In genomic region chr9:61677037-61677436, GRCm38 (mm10) we compare ENCODE assay signal across 14 mouse cellular contexts.
A peak's percentile ranks its signal among the peaks of the same experiment; 100 is the strongest.
DNase-seq lines count a peak whose midpoint lies in the region; ATAC-seq lines count a peak whose summit lies in the region.
"Had no signal": no experiment of that assay in that cellular context is flagged by ENCODE, and none has a peak within 500 bp of the region (broad histone marks: within the 10 kb centered on the region; RNA-seq: fewer than 3 reads in every experiment).

No protein-coding gene starts in this region.

- H3K27ac ChIP-seq in midbrain, embryonic 10.5 days (replicated peaks): 0 out of 2 replicates have a peak overlapping the region, but pooled peaks have one; percentile 38
- H3K27ac ChIP-seq in midbrain, embryonic 16.5 days (ENCODE audit: low read length): no peak overlapping the region
- H3K27ac ChIP-seq: heart, adult 2 months had no signal

- ATAC-seq in midbrain, embryonic 16.5 days: no peak

- H3K36me3 ChIP-seq in midbrain, embryonic 10.5 days: no peaks in the 10 kb centered on the region
- no peaks in the 10 kb centered on the region for H3K36me3 ChIP-seq in midbrain, embryonic 16.5 days (ENCODE audit: control insufficient read depth, insufficient read depth, low read length)
- H3K36me3 ChIP-seq: embryonic facial prominence, embryonic 13.5 days had no signal

- no peak overlapping the region for H3K9ac ChIP-seq in midbrain, embryonic 16.5 days (ENCODE audit: low read depth, low read length)
- H3K9ac ChIP-seq: embryonic facial prominence, embryonic 13.5 days had no signal

- H3K27me3 ChIP-seq in midbrain, embryonic 10.5 days (ENCODE audit: low read depth, poor library complexity, severe bottlenecking): peaks cover 11% of the 10 kb centered on the region
- H3K27me3 ChIP-seq in midbrain, embryonic 16.5 days (ENCODE audit: control insufficient read depth, insufficient read depth, low read depth, low read length): no peaks in the 10 kb centered on the region
- H3K27me3 ChIP-seq: CH12.LX; embryonic facial prominence, embryonic 13.5 days had no signal

- WGBS in midbrain, embryonic 10.5 days: 78% methylated on average over 11 of the region's 11 CpGs
- WGBS in midbrain, embryonic 16.5 days: 64% methylated on average over 11 of the region's 11 CpGs

- H3K4me2 ChIP-seq in midbrain, embryonic 16.5 days (ENCODE audit: low read length): no peak overlapping the region
- H3K4me2 ChIP-seq: embryonic facial prominence, embryonic 13.5 days had no signal

- peaks cover 36% of the 10 kb centered on the region for H3K4me1 ChIP-seq in midbrain, embryonic 10.5 days
- H3K4me1 ChIP-seq in midbrain, embryonic 16.5 days (ENCODE audit: control insufficient read depth, insufficient read depth, low read length): no peaks in the 10 kb centered on the region

- DNase-seq in midbrain, embryonic 10.5 days (ENCODE audit: low spot score): no peak
- DNase-seq in layer of hippocampus, adult 11-12 months (ENCODE audit: low spot score): peak; percentile 71
- peak; percentile 79 to 86 for DNase-seq in left cerebral cortex, postnatal 10 days (ENCODE audit: extremely low spot score in 1 of 2, low spot score in 2 of 2)
- DNase-seq in thymus, postnatal 4 days: no peak
- no peak for DNase-seq in adrenal gland, postnatal 10 days
- no peak for DNase-seq in gastrocnemius, adult 18-20 months (ENCODE audit: low spot score)
- DNase-seq in retina, embryonic 14.5 days (ENCODE audit: low spot score): no peak
- DNase-seq: heart, adult 2 months; heart, postnatal 4 days; liver; lung, postnatal 36 days had no signal

- H3K9me3 ChIP-seq in midbrain, embryonic 10.5 days (replicated peaks): no peaks in the 10 kb centered on the region
- H3K9me3 ChIP-seq in midbrain, embryonic 16.5 days (replicated peaks; ENCODE audit: control insufficient read depth, low read length, poor library complexity, severe bottlenecking): no peaks in the 10 kb centered on the region
- H3K9me3 ChIP-seq: embryonic facial prominence, embryonic 13.5 days had no signal

- no peak overlapping the region for H3K4me3 ChIP-seq in midbrain, embryonic 10.5 days
- H3K4me3 ChIP-seq in midbrain, embryonic 16.5 days (ENCODE audit: low read depth, low read length): no peak overlapping the region
- H3K4me3 ChIP-seq: embryonic facial prominence, embryonic 13.5 days; heart, adult 2 months had no signal

- intact Hi-C loops in left cerebral cortex, postnatal 10 days (cut with DNase I): no loop called here

Comparison
In these comparisons a context has a peak if more than half of its experiments do, and no peak if none do; other contexts are left out.
1. DNase-seq: peak in layer of hippocampus, adult 11-12 months (single experiment) and left cerebral cortex, postnatal 10 days (2 of 2); none in midbrain, embryonic 10.5 days (single experiment), thymus, postnatal 4 days (single experiment), adrenal gland, postnatal 10 days (single experiment), gastrocnemius, adult 18-20 months (single experiment) and retina, embryonic 14.5 days (single experiment).